Mouse (Mus musculus) heart, embryonic 14.5 days (tissue): ENCODE measurements around the gene Rgl3. TPM values are rescaled to one million over a fixed set of nuclear protein-coding genes. Genes with fewer than 3 reads are reported as not detected.

Source experiments
- ATAC-seq: fragments of 200-750 bp; cut with Nextera tagmentation; 2 replicates; pipeline ENCODE4 v1.8.0; 2017; ENCODE audit warnings: low read depth, moderate TSS enrichment; ENCODE audit not compliant: insufficient number of reproducible peaks, insufficient read depth, low FRiP score
- H3K27ac ChIP-seq, 2 experiments: fragments of 200-500 bp in 1 of 2; fragments of 300-500 bp in 1 of 2; sonication (generic) in 1 of 2; replicated peaks in 1 of 2; 2 replicates each; pipeline ENCODE4 v1.5.1; 2012 to 2014; ENCODE audit warnings: low read depth in 2 of 2, low read length in 2 of 2, control low read depth in 1 of 2, mild to moderate bottlenecking in 1 of 2, mixed read lengths in 1 of 2; ENCODE audit not compliant: control insufficient read depth in 1 of 2, insufficient read depth in 1 of 2
- H3K27me3 ChIP-seq: fragments of 300-500 bp; sonication (generic); 2 replicates; pipeline ENCODE4 v1.6.1; 2014; ENCODE audit warnings: mild to moderate bottlenecking, low read length, control low read depth; ENCODE audit not compliant: control insufficient read depth, insufficient read depth
- H3K36me3 ChIP-seq: fragments of 300-500 bp; sonication (generic); 2 replicates; pipeline ENCODE4 v1.6.1; 2014; ENCODE audit warnings: mild to moderate bottlenecking, control low read depth, low read length, mixed read lengths; ENCODE audit not compliant: control insufficient read depth, insufficient read depth
- H3K4me1 ChIP-seq, 2 experiments: fragments of 200-500 bp in 1 of 2; fragments of 300-500 bp in 1 of 2; sonication (generic) in 1 of 2; 2 replicates each; pipeline ENCODE4 v1.6.1; 2012 to 2014; ENCODE audit warnings: low read length in 2 of 2, control low read depth in 1 of 2, mixed read lengths in 1 of 2; ENCODE audit not compliant: control insufficient read depth in 2 of 2, insufficient read depth in 2 of 2
- H3K4me2 ChIP-seq: fragments of 300-500 bp; sonication (generic); 2 replicates; pipeline ENCODE4 v1.6.1; 2014; ENCODE audit warnings: mild to moderate bottlenecking, low read length
- H3K4me3 ChIP-seq, 2 experiments: fragments of 200-500 bp in 1 of 2; fragments of 300-500 bp in 1 of 2; sonication (generic) in 1 of 2; 2 replicates each; pipeline ENCODE4 v1.5.1; 2012 to 2014; ENCODE audit warnings: low read length in 2 of 2, mild to moderate bottlenecking in 2 of 2, control low read depth in 1 of 2, low read depth in 1 of 2, moderate library complexity in 1 of 2; ENCODE audit not compliant: control insufficient read depth in 1 of 2, insufficient read depth in 1 of 2
- H3K9ac ChIP-seq: fragments of 300-500 bp; sonication (generic); 2 replicates; pipeline ENCODE4 v1.6.1; 2014; ENCODE audit warnings: mild to moderate bottlenecking, low read length
- H3K9me3 ChIP-seq: fragments of 300-500 bp; sonication (generic); 2 replicates; pipeline ENCODE4 v1.6.1; 2016; ENCODE audit warnings: low read length, control low read depth; ENCODE audit not compliant: control insufficient read depth
- WGBS: fragments of 180-500 bp; shearing (Covaris S2); extraction: QIAGEN DNeasy Blood & Tissue Kit; methylation state at CpG from one replicate; pipeline ENCODE4 v1.1.7; 2014; 5-methylcytosine and 5-hydroxymethylcytosine counted together
- polyA plus RNA-seq: library from polyadenylated mRNA; unstranded; fragments of >200 nt; fragmentation: Nextera tagmentation; extraction: Ambion mirVana; gene quantifications from 2 replicates; pipeline ENCODE4 v1.2.1, GENCODE M21; 2014

Rgl3 gene
- polyA plus RNA-seq, 1 experiment from 2014 or later = 0.97 TPM

DNA sequence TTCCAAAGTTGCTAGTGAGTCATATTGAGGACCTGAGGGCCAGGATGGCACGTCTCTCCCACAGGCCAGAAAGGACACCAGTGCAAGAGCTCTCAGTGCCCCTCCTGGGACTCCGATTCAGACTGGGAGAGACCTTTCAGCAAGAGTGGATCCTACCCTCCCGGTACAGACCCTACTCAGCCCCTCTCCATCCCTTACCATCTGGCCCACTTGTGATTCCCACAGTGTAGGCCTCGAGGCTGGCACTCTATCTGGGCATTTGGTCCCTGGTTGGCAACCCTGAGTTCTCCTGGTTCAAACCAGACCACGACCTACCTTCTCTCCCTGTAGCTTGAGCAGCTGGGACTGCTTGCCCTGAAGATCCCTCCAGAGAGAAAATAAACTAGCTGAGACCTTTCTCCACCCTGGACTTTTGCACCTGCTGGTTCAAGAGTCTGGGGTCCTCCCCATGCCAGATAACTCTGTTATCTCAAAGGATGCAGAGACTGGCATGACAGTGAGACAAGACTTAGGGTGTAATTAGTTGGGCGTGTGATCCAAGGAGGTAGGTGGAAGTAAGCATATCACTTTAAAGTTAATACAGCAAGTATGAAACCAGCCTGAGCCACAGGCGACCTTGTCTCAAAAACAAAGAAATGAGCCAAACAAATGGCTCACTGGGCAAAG is 53.6 kb downstream of the Rgl3 start:
- no peaks in the 10 kb centered on the region for H3K36me3 ChIP-seq
- no peak for ATAC-seq
- H3K27ac ChIP-seq = no peak overlapping the region
- H3K9me3 ChIP-seq = no peaks in the 10 kb centered on the region
- no peak overlapping the region for H3K9ac ChIP-seq
- H3K4me3 ChIP-seq = no peak overlapping the region
- H3K27me3 ChIP-seq = no peaks in the 10 kb centered on the region
- H3K4me2 ChIP-seq = 0 out of 2 replicates have a peak overlapping the region, but pooled peaks have one; percentile 80
- peaks cover 2 to 4% of the 10 kb centered on the region in 2 experiments; a peak in 2 of 4 replicates for H3K4me1 ChIP-seq
- 78% methylated on average over 7 of the region's 7 CpGs for WGBS

DNA sequence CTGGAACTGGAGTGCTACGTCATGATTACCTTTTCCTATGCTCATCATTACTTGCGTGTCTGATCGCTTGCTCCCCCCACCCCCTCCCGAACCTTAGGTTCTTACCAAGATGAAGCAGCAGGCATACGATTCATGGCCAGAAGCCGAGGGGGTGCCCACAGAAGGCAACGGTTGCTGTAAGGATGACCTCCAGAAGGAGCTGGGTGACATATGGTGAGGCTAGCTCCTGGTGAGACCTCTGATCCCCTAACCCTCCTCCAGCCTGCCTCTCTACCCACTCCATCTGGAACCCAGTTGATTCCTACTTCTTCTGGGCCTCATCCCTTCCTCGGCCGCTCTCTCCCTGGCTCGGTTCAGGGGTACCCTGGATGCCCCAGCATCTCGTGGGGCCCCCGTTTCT is 55.2 kb downstream of the Rgl3 start:
- WGBS = 86% methylated on average over 12 of the region's 12 CpGs
- H3K4me1 ChIP-seq = peaks cover 2 to 4% of the 10 kb centered on the region in 2 experiments; a peak in 2 of 4 replicates

DNA sequence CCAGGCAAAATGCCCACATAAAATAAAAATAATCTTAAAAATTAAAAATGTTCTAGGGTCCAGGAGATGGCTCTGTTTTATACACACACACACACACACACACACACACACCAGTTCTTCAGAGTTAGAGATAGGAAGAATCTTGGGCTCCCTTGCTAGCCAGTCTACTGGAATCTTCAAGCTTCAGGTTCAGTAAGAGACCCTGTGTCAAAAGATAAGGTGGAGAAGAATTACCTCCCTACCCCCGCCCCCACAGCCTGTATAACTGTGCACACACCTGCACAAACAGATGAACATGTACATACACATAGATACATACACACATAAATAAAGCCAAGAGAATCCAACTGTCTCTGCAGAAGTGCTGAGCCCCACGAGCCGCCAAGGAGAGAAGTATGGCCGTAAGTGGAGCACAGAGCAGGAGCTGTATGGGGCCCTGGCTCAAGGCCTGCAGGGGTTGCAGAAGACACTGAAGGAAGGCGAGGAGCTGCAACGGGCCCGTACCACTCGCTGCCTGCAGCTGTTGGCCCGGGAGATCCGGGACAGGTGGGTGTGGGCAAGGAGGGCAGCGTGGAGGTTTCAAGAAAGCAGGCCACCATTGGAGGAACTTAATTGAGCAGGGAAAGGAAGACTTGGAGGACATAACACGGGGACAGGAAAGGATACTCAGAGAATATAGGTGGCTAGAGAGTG is 56.7 kb downstream of the Rgl3 start:
- no peak for ATAC-seq
- Histone ChIP-seq H3K27me3 (no peaks in the 10 kb centered on the region), H3K9ac (no peak overlapping the region), H3K36me3 (no peaks in the 10 kb centered on the region), H3K4me2 (no peak overlapping the region), H3K9me3 (no peaks in the 10 kb centered on the region), H3K4me1 (peaks cover 2 to 4% of the 10 kb centered on the region in 2 experiments; a peak in 2 of 4 replicates), H3K27ac (no peak overlapping the region), H3K4me3 (no peak overlapping the region)
- 69% methylated on average over 12 of the region's 12 CpGs for WGBS

More for the DNA sequence above, 55.2 kb downstream of the Rgl3 start:
- ATAC-seq = no peak
- H3K4me3 ChIP-seq = no peak overlapping the region
- no peaks in the 10 kb centered on the region for H3K27me3 ChIP-seq
- H3K4me2 ChIP-seq = no peak overlapping the region
- H3K9me3 ChIP-seq = no peaks in the 10 kb centered on the region
- no peak overlapping the region for H3K27ac ChIP-seq
- no peak overlapping the region for H3K9ac ChIP-seq
- H3K36me3 ChIP-seq = no peaks in the 10 kb centered on the region

DNA sequence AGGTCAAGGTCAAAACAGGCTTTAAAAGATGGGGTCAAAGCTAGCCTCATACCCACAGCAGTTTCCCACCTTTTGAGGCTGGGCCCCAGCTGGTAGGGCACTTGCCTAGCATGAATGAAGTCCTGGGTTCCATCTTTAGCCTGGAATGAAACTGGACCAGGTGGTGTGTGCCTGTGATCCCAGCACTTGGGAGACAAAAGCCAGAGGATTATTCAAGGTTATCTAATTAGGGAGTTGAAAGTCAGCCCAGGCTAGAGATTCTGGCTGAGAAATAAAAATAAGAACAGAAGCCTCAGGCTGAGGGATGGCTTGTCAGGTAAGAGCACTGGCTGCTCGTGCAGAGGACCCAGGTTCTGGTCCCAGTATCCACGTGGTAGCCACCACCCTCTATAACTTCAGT is 57.2 kb downstream of the Rgl3 start:
- H3K9ac ChIP-seq = no peak overlapping the region
- H3K9me3 ChIP-seq = no peaks in the 10 kb centered on the region
- H3K4me1 ChIP-seq = peaks cover 2 to 4% of the 10 kb centered on the region in 2 experiments; a peak in 2 of 4 replicates
- H3K4me2 ChIP-seq = no peak overlapping the region
- no peak overlapping the region for H3K27ac ChIP-seq
- no peak overlapping the region for H3K4me3 ChIP-seq
- ATAC-seq = no peak
- no peaks in the 10 kb centered on the region for H3K36me3 ChIP-seq
- WGBS = 61% methylated on average over 2 of the region's 2 CpGs
- no peaks in the 10 kb centered on the region for H3K27me3 ChIP-seq

DNA sequence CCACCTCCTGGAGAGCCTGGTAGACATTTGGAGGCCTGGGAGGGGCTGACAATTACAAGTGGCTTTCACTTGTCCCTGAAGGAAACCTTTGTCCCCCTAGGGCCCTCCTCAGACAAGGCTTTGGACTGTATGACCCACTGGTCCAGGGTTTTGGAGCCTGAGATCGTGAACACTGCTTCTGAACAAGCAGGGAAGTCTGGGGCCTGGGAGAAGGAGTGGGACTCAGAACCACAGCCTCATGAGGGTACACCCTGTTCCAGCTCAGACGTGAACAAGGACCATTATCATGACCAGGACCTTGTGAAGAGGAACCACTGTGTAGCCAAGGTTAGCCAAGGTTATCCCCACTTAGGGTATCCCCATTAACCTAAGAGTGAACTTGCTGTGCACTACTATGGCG is 60.0 kb downstream of the Rgl3 start:
- 67% methylated on average over 3 of the region's 3 CpGs for WGBS
- H3K4me1 ChIP-seq = peaks cover 13 to 17% of the 10 kb centered on the region in 2 experiments

DNA sequence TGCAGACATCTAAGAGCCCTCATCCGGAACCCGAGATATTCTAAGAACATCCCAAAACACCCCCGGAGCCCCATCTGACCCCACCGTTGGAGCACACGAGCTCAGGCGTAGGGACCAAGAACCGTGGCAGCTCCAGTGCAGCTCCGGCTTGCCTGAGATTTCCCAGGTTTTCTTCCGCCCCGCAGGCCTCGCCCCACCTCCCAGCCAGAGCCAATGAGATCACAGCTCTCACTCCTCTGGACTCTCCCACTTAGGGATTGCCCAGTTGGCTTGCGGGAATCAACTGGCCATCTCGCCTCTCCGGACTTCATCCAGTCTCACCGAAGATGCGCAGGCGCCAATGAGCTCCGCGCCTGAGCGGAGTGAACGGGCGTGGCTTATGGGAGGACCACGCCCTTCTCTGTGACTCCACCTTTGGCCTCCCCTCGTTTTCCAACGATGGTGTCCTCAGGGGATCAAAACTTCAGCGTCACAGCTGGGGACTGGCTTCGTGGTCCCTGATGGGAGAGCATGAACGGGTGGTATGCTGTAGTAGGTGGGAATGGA is 62.0 kb downstream of the Rgl3 start, which contains the start of the genes Ccdc159 and Tmem205:
Gene Ccdc159 (plus strand): TSS at position 264 of the 546 bp plus-strand sequence.
Gene Tmem205 (minus strand): TSS at position 349 of the 546 bp plus-strand sequence.
- ATAC-seq = peak; percentile 92
- no peaks in the 10 kb centered on the region for H3K36me3 ChIP-seq
- peak within 1 kb of the TSS; percentile 46 to 48 for H3K4me3 ChIP-seq
- H3K4me2 ChIP-seq = peak within 1 kb of the TSS; percentile 72
- peaks cover 16 to 24% of the 10 kb centered on the region in 2 experiments for H3K4me1 ChIP-seq
- H3K9me3 ChIP-seq = no peaks in the 10 kb centered on the region
- peak within 1 kb of the TSS; percentile 73 for H3K9ac ChIP-seq
- H3K27me3 ChIP-seq = no peaks in the 10 kb centered on the region
- H3K27ac ChIP-seq = peak within 1 kb of the TSS; percentile 55 to 56
- WGBS = under 1% methylated on average over 28 of the region's 28 CpGs

More for the DNA sequence above, 60.0 kb downstream of the Rgl3 start:
- no peaks in the 10 kb centered on the region for H3K36me3 ChIP-seq
- no peak overlapping the region for H3K4me3 ChIP-seq
- no peaks in the 10 kb centered on the region for H3K27me3 ChIP-seq
- H3K9me3 ChIP-seq = no peaks in the 10 kb centered on the region
- H3K9ac ChIP-seq = no peak overlapping the region
- H3K4me2 ChIP-seq = no peak overlapping the region
- H3K27ac ChIP-seq = no peak overlapping the region
- ATAC-seq = no peak

DNA sequence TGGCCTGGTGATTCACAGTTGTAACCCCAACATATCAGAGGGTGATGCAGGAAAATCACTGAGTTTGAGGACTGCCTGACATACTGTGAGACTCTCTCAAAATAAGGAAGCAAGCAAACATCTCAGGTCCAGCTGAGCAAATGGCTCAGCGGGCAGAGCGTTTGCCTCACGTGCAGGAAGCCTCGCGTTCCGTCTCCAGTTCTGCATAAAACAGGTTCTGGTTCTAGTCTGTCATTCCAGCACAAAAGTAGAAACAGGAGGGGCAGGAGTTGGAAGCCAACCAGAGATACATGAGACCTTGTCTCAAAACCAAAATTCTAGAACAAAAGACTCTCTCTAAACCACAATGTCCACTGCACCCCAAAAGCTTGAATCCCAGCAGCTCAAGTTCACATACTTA is 62.5 kb downstream of the Rgl3 start:
- Histone ChIP-seq H3K4me3 (peak overlapping the region; percentile 46 to 48), H3K27ac (peak overlapping the region; percentile 14 to 55), H3K27me3 (no peaks in the 10 kb centered on the region), H3K4me1 (peaks cover 15 to 24% of the 10 kb centered on the region in 2 experiments), H3K36me3 (no peaks in the 10 kb centered on the region), H3K9ac (peak overlapping the region; percentile 73), H3K9me3 (no peaks in the 10 kb centered on the region), H3K4me2 (peak overlapping the region; percentile 72)
- WGBS = under 1% methylated on average over 6 of the region's 6 CpGs
- no peak for ATAC-seq
